Mouse (Mus musculus): ENCODE results near the gene Snap47. TPM values are rescaled to one million over a fixed set of nuclear protein-coding genes. Genes with fewer than 3 reads are reported as not detected.

Gene Snap47
- total and polyA plus RNA-seq, 3 experiments: 95.9 to 102 (median 101) TPM

DNA sequence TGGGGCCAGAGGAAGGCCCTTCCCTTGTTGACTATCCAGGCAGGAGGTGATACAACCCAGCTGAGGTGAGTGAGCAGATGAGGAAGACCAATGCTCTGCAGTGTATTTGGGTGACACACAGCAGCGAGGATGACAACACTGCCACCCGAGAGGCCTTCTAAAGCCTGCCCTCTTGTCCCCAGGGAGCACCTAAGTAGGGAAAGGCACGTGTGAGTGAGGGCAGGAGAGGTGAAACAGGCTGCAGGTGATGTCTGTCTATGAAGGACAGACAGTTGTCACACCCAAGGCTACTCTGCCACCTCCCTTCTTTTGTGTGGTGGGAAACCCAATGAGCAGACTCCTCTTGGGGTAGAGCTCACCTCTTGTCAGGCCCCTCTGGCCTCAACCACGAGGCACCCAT is 61.4 kb downstream of the Snap47 start:
- no peaks in the 10 kb centered on the region for H3K27me3 ChIP-seq (replicated peaks)
- dilution Hi-C loops (cut with MboI; ENCODE audit: extremely low pct_ligation_motif_present, extremely low pct_unique_long_range_greater_than_20kb, low sequenced_read_pairs): no loop called here
- in situ Hi-C loops (cut with MboI; ENCODE audit: low pct_ligation_motif_present, low pct_unique_long_range_greater_than_20kb, low sequenced_read_pairs): no loop called here
- no peaks in the 10 kb centered on the region for H3K79me2 ChIP-seq (replicated peaks; ENCODE audit: control insufficient read depth, extremely low read depth, insufficient read depth, poor library complexity, severe bottlenecking)
- TF ChIP-seq E2F4 (IDR thresholded peaks at IDR 0.05; ENCODE audit: insufficient replicate concordance, low read depth, low read length) (no peak), USF1 (IDR thresholded peaks at IDR 0.05; ENCODE audit: low read depth, low read length) (no peak), USF2 (conservative IDR thresholded peaks at IDR 0.05; ENCODE audit: low read depth, low read length) (no peak), MAZ (IDR thresholded peaks at IDR 0.05; ENCODE audit: low read depth, low read length) (no peak), EP300 (IDR thresholded peaks at IDR 0.05; ENCODE audit: low read length) (no peak), NRF1 (IDR thresholded peaks at IDR 0.05; ENCODE audit: low read depth, low read length) (no peak), BHLHE40 (IDR thresholded peaks at IDR 0.05; ENCODE audit: low read depth, low read length) (peak; percentile 66), JUND (conservative IDR thresholded peaks at IDR 0.05; ENCODE audit: low read depth, low read length) (no peak)
- no peaks in the 10 kb centered on the region for H3K9me3 ChIP-seq (replicated peaks; ENCODE audit: low read length)
- no peak overlapping the region for H3K4me3 ChIP-seq (replicated peaks in 1 of 3; ENCODE audit: low read depth in 2 of 3, low read length in 2 of 3, poor library complexity in 1 of 3)
- no peak overlapping the region for H3K9ac ChIP-seq (ENCODE audit: insufficient read depth, low read depth)
- H3K4me2 ChIP-seq (ENCODE audit: insufficient read depth, low read depth, poor library complexity, severe bottlenecking): no peak overlapping the region
- H3K27ac ChIP-seq (ENCODE audit: insufficient read depth, low read depth): no peak overlapping the region
- H3K36me3 ChIP-seq (replicated peaks in 1 of 2; ENCODE audit: control insufficient read depth in 1 of 2, insufficient read depth in 1 of 2, low read length in 1 of 2): no peaks in the 10 kb centered on the region
- no peak for DNase-seq (ENCODE audit: extremely low read depth)
- peaks cover 13% of the 10 kb centered on the region in 2 experiments for H3K4me1 ChIP-seq (ENCODE audit: control insufficient read depth in 1 of 2, insufficient read depth in 2 of 2)

DNA sequence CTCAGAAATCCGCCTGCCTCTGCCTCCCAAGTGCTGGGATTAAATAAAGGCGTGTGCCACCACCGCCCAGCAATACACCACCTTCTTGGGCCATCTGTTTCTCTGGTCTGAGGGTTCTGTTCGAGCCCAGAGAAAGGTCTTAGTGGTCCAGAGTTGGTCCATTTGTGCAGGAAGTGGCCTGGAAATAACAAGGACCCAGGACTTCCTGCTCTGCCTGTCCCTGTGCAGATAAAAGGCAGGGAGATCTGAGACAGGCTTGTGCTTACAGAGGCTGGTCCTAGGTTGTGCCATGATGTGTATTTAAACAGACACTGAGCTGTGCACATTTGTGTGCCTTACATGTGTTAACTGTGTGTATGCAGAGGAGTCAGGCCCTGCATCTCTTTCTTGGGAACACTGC is 62.2 kb downstream of the Snap47 start:
- TF ChIP-seq PAX5 (IDR thresholded peaks at IDR 0.05; ENCODE audit: low read length) (no peak), CHD1 (IDR thresholded peaks at IDR 0.05; ENCODE audit: low read depth, low read length) (no peak), ETS1 (conservative IDR thresholded peaks at IDR 0.05; ENCODE audit: low read depth, low read length) (no peak), ZKSCAN1 (IDR thresholded peaks at IDR 0.05; ENCODE audit: borderline replicate concordance, low read depth, low read length) (no peak), SIN3A (IDR thresholded peaks at IDR 0.05; ENCODE audit: low read length) (no peak), MXI1 (IDR thresholded peaks at IDR 0.05; ENCODE audit: low read depth, low read length) (no peak), USF2 (conservative IDR thresholded peaks at IDR 0.05; ENCODE audit: low read depth, low read length) (no peak), RCOR1 (conservative IDR thresholded peaks at IDR 0.05; ENCODE audit: low read depth, low read length) (no peak), ELF1 (IDR thresholded peaks at IDR 0.05; ENCODE audit: low read depth, low read length) (no peak), TBP (conservative IDR thresholded peaks at IDR 0.05; ENCODE audit: low read depth, low read length) (no peak), ZMIZ1 (IDR thresholded peaks at IDR 0.05; ENCODE audit: low read depth, low read length) (no peak), RAD21 (IDR thresholded peaks at IDR 0.05; ENCODE audit: low read depth, low read length) (no peak), ZNF384 (IDR thresholded peaks at IDR 0.05; ENCODE audit: low read depth, low read length) (no peak), EP300 (IDR thresholded peaks at IDR 0.05; ENCODE audit: low read length) (no peak), BHLHE40 (IDR thresholded peaks at IDR 0.05; ENCODE audit: low read depth, low read length) (no peak), MYC (IDR thresholded peaks at IDR 0.05; ENCODE audit: low read depth, low read length) (no peak), MAFK (IDR thresholded peaks at IDR 0.05; ENCODE audit: insufficient replicate concordance, low read length) (no peak), NRF1 (IDR thresholded peaks at IDR 0.05; ENCODE audit: low read depth, low read length) (no peak), MEF2A (IDR thresholded peaks at IDR 0.05; ENCODE audit: borderline replicate concordance, low read depth, low read length) (no peak)
- Histone ChIP-seq H3K4me1 (ENCODE audit: control insufficient read depth in 1 of 2, insufficient read depth in 2 of 2) (peaks cover 19 to 20% of the 10 kb centered on the region in 2 experiments), H3K9me3 (replicated peaks; ENCODE audit: low read length) (no peaks in the 10 kb centered on the region), H3K79me2 (replicated peaks; ENCODE audit: control insufficient read depth, extremely low read depth, insufficient read depth, poor library complexity, severe bottlenecking) (no peaks in the 10 kb centered on the region), H3K9ac (ENCODE audit: insufficient read depth, low read depth) (no peak overlapping the region), H3K27me3 (replicated peaks) (no peaks in the 10 kb centered on the region), H3K27ac (ENCODE audit: insufficient read depth, low read depth) (no peak overlapping the region), H3K4me2 (ENCODE audit: insufficient read depth, low read depth, poor library complexity, severe bottlenecking) (no peak overlapping the region), H3K36me3 (replicated peaks in 1 of 2; ENCODE audit: control insufficient read depth in 1 of 2, insufficient read depth in 1 of 2, low read length in 1 of 2) (no peaks in the 10 kb centered on the region), H3K4me3 (replicated peaks in 1 of 3; ENCODE audit: low read depth in 2 of 3, low read length in 2 of 3, poor library complexity in 1 of 3) (no peak overlapping the region)
- in situ Hi-C loops (cut with MboI; ENCODE audit: low pct_ligation_motif_present, low pct_unique_long_range_greater_than_20kb, low sequenced_read_pairs) (no loop called here), dilution Hi-C loops (cut with MboI; ENCODE audit: extremely low pct_ligation_motif_present, extremely low pct_unique_long_range_greater_than_20kb, low sequenced_read_pairs) (no loop called here)
- DNase-seq (ENCODE audit: extremely low read depth): no peak

Data from CH12.LX (cell line).